Mouse (Mus musculus) thymus, adult 18-20 months (tissue): Measurements from ENCODE around the gene AI837181.
A peak's percentile ranks its signal among the peaks of the same experiment; 100 is the strongest.

Experiments
- DNase-seq, 2 experiments: peaks; one replicate each; pipeline ENCODE4 v3.0.0; 2022; ENCODE audit warnings: mixed read lengths in 2 of 2

The AI837181 gene

GRCm38 (mm10) chr19:5448354-5449150 lies 23.6 kb downstream of the AI837181 start:
- no peak for DNase-seq

- DNase-seq: no peak
Observed at GRCm38 (mm10) chr19:5449673-5450072, 24.7 kb downstream of the AI837181 start.

- DNase-seq: no peak
Observed at GRCm38 (mm10) chr19:5451766-5452165, 26.8 kb downstream of the AI837181 start.

- DNase-seq: no peak
Observed at GRCm38 (mm10) chr19:5455037-5455436, 30.1 kb downstream of the AI837181 start.

GRCm38 (mm10) chr19:5455568-5455967 lies 30.6 kb downstream of the AI837181 start:
- DNase-seq: no peak

- DNase-seq: no peak
Observed at GRCm38 (mm10) chr19:5456241-5456921, 31.4 kb downstream of the AI837181 start.

- DNase-seq: peak; percentile 92 to 93
Observed at GRCm38 (mm10) chr19:5456922-5457745, 32.2 kb downstream of the AI837181 start.

- no peak for DNase-seq
Observed at GRCm38 (mm10) chr19:5457746-5458442, 33.0 kb downstream of the AI837181 start, which contains the start of gene Ccdc85b. Gene Ccdc85b (minus strand): TSS chr19:5457894.

GRCm38 (mm10) chr19:5459019-5459418 lies 34.1 kb downstream of the AI837181 start:
- no peak for DNase-seq

- DNase-seq: no peak
Observed at GRCm38 (mm10) chr19:5459896-5460295, 35.0 kb downstream of the AI837181 start.

GRCm38 (mm10) chr19:5460465-5460911 lies 35.5 kb downstream of the AI837181 start, which contains the start of gene Fibp:
Gene Fibp (plus strand): TSS chr19:5460615.
- peak; percentile 61 to 67 for DNase-seq

GRCm38 (mm10) chr19:5461411-5461810 lies 36.5 kb downstream of the AI837181 start:
- no peak for DNase-seq

- DNase-seq: no peak
Observed at GRCm38 (mm10) chr19:5463212-5463611, 38.3 kb downstream of the AI837181 start.

GRCm38 (mm10) chr19:5463791-5464562 lies 39.0 kb downstream of the AI837181 start:
- DNase-seq: peak in 1 of 2 experiments; percentile 61

- DNase-seq: no peak
Observed at GRCm38 (mm10) chr19:5465037-5465436, 40.1 kb downstream of the AI837181 start.

GRCm38 (mm10) chr19:5466916-5467500 lies 42.1 kb downstream of the AI837181 start:
- DNase-seq: no peak

GRCm38 (mm10) chr19:5468374-5468773 lies 43.4 kb downstream of the AI837181 start, which contains the start of gene Ctsw:
Gene Ctsw (minus strand): TSS chr19:5468507.
- DNase-seq: peak; percentile 57 to 67

- DNase-seq: no peak
Observed at GRCm38 (mm10) chr19:5471846-5472245, 46.9 kb downstream of the AI837181 start.

GRCm38 (mm10) chr19:5472857-5473256 lies 47.9 kb downstream of the AI837181 start:
- DNase-seq: no peak

- peak; percentile 53 to 61 for DNase-seq
Observed at GRCm38 (mm10) chr19:5473720-5474119, 48.8 kb downstream of the AI837181 start, which contains the start of gene Efemp2. Gene Efemp2 (plus strand): TSS chr19:5473954.
